Mouse (Mus musculus): ENCODE results near the gene Exd2. TPM values are rescaled to one million over a fixed set of nuclear protein-coding genes. Genes with fewer than 3 reads are reported as not detected.
A peak's percentile ranks its signal among the peaks of the same experiment; 100 is the strongest.

The Exd2 gene
- polyA plus RNA-seq (2014; fragmentation: Nextera tagmentation; extraction: Ambion mirVana) = 21.2 and 22.3 TPM in 2 replicates

DNA sequence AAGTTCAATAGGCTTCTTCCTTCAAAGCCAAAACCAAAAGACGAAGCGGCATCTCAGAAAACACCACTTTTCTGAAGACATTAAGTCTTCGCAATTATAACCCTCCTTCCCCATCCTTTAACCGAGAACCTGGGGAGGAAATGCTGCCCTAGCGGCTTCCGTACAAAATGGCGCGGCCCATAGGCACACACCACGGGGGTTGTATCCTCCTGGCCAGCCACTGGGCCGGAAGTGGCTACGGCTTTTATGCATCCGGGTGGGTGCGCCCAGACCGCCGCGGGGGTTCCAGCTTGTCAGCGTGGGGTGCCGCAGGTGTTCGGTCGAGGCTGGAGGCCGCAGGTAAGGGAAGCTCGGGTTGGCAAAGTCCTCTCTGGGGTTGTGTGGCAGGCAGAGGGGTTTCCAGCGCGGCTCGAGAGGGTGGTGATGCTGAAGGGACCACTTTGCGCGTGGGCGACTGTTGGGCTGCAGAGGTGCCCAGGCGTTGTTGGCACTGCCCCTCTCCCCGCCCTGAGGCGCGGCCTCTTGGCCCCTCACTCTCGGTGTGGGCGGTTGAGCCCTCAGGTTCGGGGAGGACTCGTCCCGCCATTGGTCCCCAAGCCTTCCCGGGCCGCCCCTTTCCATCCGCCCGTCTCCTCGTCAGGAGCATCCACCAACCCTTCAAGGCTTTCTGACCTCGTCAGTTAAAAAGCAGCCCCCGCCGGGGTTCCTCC, at the start of gene Exd2:
TSS of gene Exd2 (plus strand) at position 154 of the 710 bp plus-strand sequence.
- Histone ChIP-seq H3K36me3 (ENCODE audit: control insufficient read depth, insufficient read depth, low read length) (no peaks in the 10 kb centered on the region), H3K27me3 (ENCODE audit: control insufficient read depth, insufficient read depth, low read length) (no peaks in the 10 kb centered on the region), H3K4me3 (ENCODE audit: low read depth, low read length) (peak within 1 kb of the TSS; percentile 79), H3K27ac (ENCODE audit: low read depth, low read length) (peak within 1 kb of the TSS; percentile 67), H3K4me1 (ENCODE audit: control insufficient read depth, insufficient read depth, low read length) (no peaks in the 10 kb centered on the region), H3K9me3 (replicated peaks; ENCODE audit: control insufficient read depth, low read length) (no peaks in the 10 kb centered on the region), H3K4me2 (peak within 1 kb of the TSS; percentile 71), H3K9ac (ENCODE audit: low read depth, low read length) (peak within 1 kb of the TSS; percentile 88)
- peak; percentile 88 for ATAC-seq (replicated peaks; ENCODE audit: insufficient number of reproducible peaks, low FRiP score, low TSS enrichment)
- under 1% methylated on average over 45 of the region's 45 CpGs for WGBS (ENCODE audit: insufficient replicate concordance)

DNA sequence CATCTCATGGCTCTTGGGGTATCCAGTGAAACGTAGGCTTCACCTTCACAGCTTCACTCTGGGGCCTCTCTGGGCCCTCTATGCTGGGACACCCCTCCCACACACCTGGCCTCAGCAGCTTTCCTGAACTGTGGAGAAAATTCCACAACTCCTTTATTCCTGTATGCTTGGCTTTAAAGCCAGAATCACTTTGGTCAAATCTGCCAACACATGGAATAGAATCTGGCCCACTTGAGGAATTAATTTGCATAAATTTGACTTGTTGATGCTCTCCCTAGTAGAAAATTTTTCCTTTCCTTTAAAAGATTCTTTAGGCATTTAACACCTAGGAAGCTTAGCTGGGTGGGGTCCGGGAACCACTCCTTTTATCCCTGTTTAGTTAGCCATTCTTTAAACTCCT, 47.8 kb upstream of the Exd2 start:
- H3K27ac ChIP-seq (ENCODE audit: low read depth, low read length) = no peak overlapping the region
- 85% methylated on average over 2 of the region's 2 CpGs for WGBS (ENCODE audit: insufficient replicate concordance)
- no peaks in the 10 kb centered on the region for H3K4me1 ChIP-seq (ENCODE audit: control insufficient read depth, insufficient read depth, low read length)
- no peak overlapping the region for H3K4me2 ChIP-seq
- peaks cover 7% of the 10 kb centered on the region for H3K36me3 ChIP-seq (ENCODE audit: control insufficient read depth, insufficient read depth, low read length)
- no peaks in the 10 kb centered on the region for H3K9me3 ChIP-seq (replicated peaks; ENCODE audit: control insufficient read depth, low read length)
- H3K9ac ChIP-seq (ENCODE audit: low read depth, low read length) = no peak overlapping the region
- no peaks in the 10 kb centered on the region for H3K27me3 ChIP-seq (ENCODE audit: control insufficient read depth, insufficient read depth, low read length)
- no peak overlapping the region for H3K4me3 ChIP-seq (ENCODE audit: low read depth, low read length)
- ATAC-seq (replicated peaks; ENCODE audit: insufficient number of reproducible peaks, low FRiP score, low TSS enrichment) = no peak

DNA sequence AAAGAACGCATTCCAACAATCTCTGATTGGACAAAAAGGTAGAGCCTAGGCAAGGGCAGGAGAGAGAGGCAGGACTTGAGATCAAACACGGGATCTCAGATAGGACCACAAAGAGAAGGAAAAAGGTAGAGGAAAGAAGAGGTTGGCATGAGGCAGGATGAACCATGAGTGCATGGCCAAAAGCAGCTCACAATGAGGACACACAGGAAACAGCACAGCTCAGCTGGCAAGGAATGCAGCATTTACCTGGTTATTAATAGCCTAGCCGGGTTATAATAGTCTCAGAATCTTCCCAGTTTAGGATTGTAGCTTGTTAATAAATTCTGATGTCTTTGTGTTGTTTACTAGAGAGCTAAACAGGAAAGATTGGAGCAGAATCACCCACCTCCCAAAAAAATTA, 35.2 kb upstream of the Exd2 start:
- no peak overlapping the region for H3K27ac ChIP-seq (ENCODE audit: low read depth, low read length)
- H3K4me3 ChIP-seq (ENCODE audit: low read depth, low read length) = no peak overlapping the region
- H3K27me3 ChIP-seq (ENCODE audit: control insufficient read depth, insufficient read depth, low read length) = no peaks in the 10 kb centered on the region
- peaks cover 4% of the 10 kb centered on the region; the same call in 1 of the 2 replicates for H3K36me3 ChIP-seq (ENCODE audit: control insufficient read depth, insufficient read depth, low read length)
- H3K9me3 ChIP-seq (replicated peaks; ENCODE audit: control insufficient read depth, low read length) = no peaks in the 10 kb centered on the region
- H3K4me1 ChIP-seq (ENCODE audit: control insufficient read depth, insufficient read depth, low read length) = 0 out of 2 replicates have a peak, but pooled peaks cover 2% of the 10 kb centered on the region
- H3K9ac ChIP-seq (ENCODE audit: low read depth, low read length) = no peak overlapping the region
- 79% methylated on average over 3 of the region's 3 CpGs for WGBS (ENCODE audit: insufficient replicate concordance)
- no peak overlapping the region for H3K4me2 ChIP-seq
- ATAC-seq (replicated peaks; ENCODE audit: insufficient number of reproducible peaks, low FRiP score, low TSS enrichment) = no peak

DNA sequence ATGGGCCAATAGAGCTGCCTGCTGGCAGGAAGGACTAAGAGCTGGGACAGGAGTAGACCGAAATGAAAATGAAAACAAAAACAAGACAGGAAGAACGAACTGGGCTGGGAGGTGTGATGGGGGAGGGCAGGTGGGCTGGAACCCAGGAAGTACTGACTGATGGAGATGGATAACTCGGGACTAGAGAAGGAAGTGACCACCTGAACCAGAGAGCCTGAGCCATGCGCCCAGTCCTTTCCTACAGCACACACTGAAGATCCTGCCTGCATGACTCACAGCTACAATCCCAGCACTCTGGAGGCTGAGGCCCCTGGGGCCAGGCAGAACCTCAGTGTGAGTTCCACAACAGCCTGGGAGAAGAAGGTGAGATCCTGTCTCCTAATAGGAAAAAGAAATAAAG, 29.6 kb upstream of the Exd2 start:
- no peak overlapping the region for H3K4me2 ChIP-seq
- no peaks in the 10 kb centered on the region for H3K36me3 ChIP-seq (ENCODE audit: control insufficient read depth, insufficient read depth, low read length)
- no peak for ATAC-seq (replicated peaks; ENCODE audit: insufficient number of reproducible peaks, low FRiP score, low TSS enrichment)
- no peak overlapping the region for H3K4me3 ChIP-seq (ENCODE audit: low read depth, low read length)
- no peak overlapping the region for H3K9ac ChIP-seq (ENCODE audit: low read depth, low read length)
- H3K4me1 ChIP-seq (ENCODE audit: control insufficient read depth, insufficient read depth, low read length) = peaks cover 9% of the 10 kb centered on the region
- no peak overlapping the region for H3K27ac ChIP-seq (ENCODE audit: low read depth, low read length)
- H3K9me3 ChIP-seq (replicated peaks; ENCODE audit: control insufficient read depth, low read length) = no peaks in the 10 kb centered on the region
- 64% methylated on average over 4 of the region's 4 CpGs for WGBS (ENCODE audit: insufficient replicate concordance)
- H3K27me3 ChIP-seq (ENCODE audit: control insufficient read depth, insufficient read depth, low read length) = no peaks in the 10 kb centered on the region

DNA sequence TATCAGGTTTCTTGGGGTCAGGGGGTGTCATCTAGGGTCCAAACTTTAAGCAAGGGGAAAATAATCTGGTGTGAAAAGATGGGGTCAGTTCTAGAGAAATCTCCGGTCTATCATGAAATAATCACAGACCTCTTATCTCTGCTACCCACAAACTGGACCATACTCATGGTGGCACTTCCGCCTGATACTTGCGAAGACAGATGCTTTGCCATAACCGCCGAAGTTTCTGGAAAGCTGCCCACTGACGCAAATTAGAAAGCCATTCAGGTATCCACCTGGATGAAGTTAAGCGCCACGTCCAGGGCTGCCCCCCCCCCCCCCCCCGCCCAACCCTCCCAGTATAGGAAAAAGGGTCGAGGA, 28.3 kb upstream of the Exd2 start:
- no peak for ATAC-seq (replicated peaks; ENCODE audit: insufficient number of reproducible peaks, low FRiP score, low TSS enrichment)
- Histone ChIP-seq H3K4me3 (ENCODE audit: low read depth, low read length) (peak overlapping the region; percentile 75), H3K4me1 (ENCODE audit: control insufficient read depth, insufficient read depth, low read length) (peaks cover 9% of the 10 kb centered on the region), H3K4me2 (peak overlapping the region; percentile 67), H3K9ac (ENCODE audit: low read depth, low read length) (peak overlapping the region; percentile 95), H3K27ac (ENCODE audit: low read depth, low read length) (peak overlapping the region; percentile 96), H3K27me3 (ENCODE audit: control insufficient read depth, insufficient read depth, low read length) (no peaks in the 10 kb centered on the region), H3K36me3 (ENCODE audit: control insufficient read depth, insufficient read depth, low read length) (no peaks in the 10 kb centered on the region), H3K9me3 (replicated peaks; ENCODE audit: control insufficient read depth, low read length) (no peaks in the 10 kb centered on the region)
- 9% methylated on average over 8 of the region's 10 CpGs for WGBS (ENCODE audit: insufficient replicate concordance)

DNA sequence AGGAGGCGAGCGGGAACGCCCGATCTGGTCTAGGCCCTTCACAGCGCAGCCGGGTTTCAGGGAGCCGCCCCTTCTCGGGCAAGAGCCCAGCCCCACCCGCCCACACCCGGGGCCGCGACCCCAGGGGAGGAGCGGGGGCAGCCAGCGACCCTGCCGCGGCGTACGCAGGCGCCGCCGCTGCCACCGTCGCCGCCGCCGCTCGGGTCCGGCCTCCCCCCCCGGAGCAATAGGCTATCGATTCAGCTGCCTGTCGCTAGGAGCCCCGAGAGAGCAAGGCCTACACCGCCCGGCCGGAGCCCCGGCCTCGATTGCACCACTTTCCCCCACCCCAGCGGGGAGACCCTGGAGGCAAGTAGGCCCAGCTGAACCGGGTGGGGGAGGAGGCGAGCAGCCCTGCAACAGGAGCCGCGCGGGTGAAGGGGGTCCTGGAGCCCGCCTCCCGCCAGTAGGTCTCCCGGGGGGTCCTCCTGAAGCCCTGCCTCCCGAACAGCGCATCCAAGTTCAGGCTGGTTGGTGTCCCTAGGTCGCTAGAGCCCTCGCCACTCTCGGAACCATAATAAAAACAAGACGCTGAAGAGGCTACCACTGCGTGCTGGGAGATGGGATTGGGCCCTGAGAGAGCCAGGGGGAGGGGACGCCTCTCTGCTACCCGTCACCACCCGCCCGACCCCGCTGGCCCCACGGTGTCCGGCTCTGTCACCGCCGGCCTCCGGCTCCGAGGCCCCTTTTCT, 27.8 kb upstream of the Exd2 start:
- peak; percentile 68 for ATAC-seq (replicated peaks; ENCODE audit: insufficient number of reproducible peaks, low FRiP score, low TSS enrichment)
- WGBS (ENCODE audit: insufficient replicate concordance) = under 1% methylated on average over 43 of the region's 64 CpGs

DNA sequence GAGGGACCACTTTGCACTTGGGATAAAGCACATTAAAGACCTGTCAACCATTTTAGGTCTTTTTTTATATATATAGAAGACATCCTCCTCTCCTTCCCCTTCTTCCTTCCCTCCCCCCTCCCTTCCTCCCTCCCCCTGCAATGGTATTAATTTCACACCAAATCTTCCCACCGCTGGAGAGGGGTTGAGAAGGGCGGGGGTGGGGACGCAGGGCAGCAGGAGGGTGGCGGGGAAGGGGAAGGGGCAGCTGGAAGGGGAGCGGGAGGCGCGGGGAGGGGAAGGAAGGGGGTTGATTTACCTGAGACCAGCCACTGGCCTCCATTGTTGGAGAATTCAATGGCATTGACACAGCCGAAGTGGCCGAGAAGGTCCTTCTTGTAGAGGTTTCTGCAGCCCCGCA, 27.0 kb upstream of the Exd2 start:
- peak overlapping the region; percentile 75 for H3K4me3 ChIP-seq (ENCODE audit: low read depth, low read length)
- no peaks in the 10 kb centered on the region for H3K27me3 ChIP-seq (ENCODE audit: control insufficient read depth, insufficient read depth, low read length)
- H3K9ac ChIP-seq (ENCODE audit: low read depth, low read length) = peak overlapping the region; percentile 95
- WGBS (ENCODE audit: insufficient replicate concordance) = 0% methylated on average over 9 of the region's 10 CpGs
- H3K9me3 ChIP-seq (replicated peaks; ENCODE audit: control insufficient read depth, low read length) = no peaks in the 10 kb centered on the region
- H3K4me2 ChIP-seq = peak overlapping the region; percentile 67
- H3K4me1 ChIP-seq (ENCODE audit: control insufficient read depth, insufficient read depth, low read length) = peaks cover 9% of the 10 kb centered on the region
- no peak for ATAC-seq (replicated peaks; ENCODE audit: insufficient number of reproducible peaks, low FRiP score, low TSS enrichment)
- H3K27ac ChIP-seq (ENCODE audit: low read depth, low read length) = peak overlapping the region; percentile 96
- no peaks in the 10 kb centered on the region for H3K36me3 ChIP-seq (ENCODE audit: control insufficient read depth, insufficient read depth, low read length)

More for the DNA sequence above, 27.8 kb upstream of the Exd2 start:
- H3K27me3 ChIP-seq (ENCODE audit: control insufficient read depth, insufficient read depth, low read length) = no peaks in the 10 kb centered on the region
- peaks cover 9% of the 10 kb centered on the region for H3K4me1 ChIP-seq (ENCODE audit: control insufficient read depth, insufficient read depth, low read length)
- H3K9me3 ChIP-seq (replicated peaks; ENCODE audit: control insufficient read depth, low read length) = no peaks in the 10 kb centered on the region
- peak overlapping the region; percentile 96 for H3K27ac ChIP-seq (ENCODE audit: low read depth, low read length)
- H3K36me3 ChIP-seq (ENCODE audit: control insufficient read depth, insufficient read depth, low read length) = no peaks in the 10 kb centered on the region
- peak overlapping the region; percentile 67 for H3K4me2 ChIP-seq
- peak overlapping the region; percentile 75 for H3K4me3 ChIP-seq (ENCODE audit: low read depth, low read length)
- peak overlapping the region; percentile 95 for H3K9ac ChIP-seq (ENCODE audit: low read depth, low read length)

DNA sequence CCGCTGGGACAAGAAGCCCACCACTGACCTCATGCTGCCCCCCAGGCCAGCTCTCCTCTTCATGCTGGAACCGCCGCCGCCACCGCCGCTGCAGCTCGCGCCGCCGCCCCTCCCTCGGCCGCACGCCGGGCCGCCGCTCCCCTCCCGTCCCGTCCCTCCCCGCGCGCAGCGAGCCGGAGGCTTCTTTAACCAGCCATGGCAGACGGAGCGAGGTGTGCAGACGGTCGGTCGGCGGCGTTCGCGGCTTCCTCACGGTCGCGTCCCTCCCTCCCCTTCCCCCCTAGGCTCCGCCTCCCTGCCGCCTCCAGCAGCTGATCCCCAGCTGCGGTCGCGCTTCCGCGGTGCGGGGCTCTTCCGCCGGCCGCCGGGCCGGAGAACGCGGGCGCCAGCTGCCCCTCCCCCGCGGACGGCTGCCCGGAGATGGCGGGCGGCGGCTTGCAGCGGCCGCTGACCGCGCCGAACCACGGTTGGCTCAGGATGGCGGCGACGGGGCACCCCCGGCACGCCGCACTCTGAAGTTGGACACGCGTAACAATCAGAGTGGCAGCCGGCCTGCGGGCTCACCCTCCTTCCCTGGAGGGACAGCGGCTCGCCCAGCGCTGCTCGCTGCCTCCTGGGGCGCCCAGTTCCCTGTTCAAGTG, 26.4 kb upstream of the Exd2 start, which contains the start of gene Dcaf5:
TSS of gene Dcaf5 (minus strand) at position 266 of the 641 bp plus-strand sequence.
- peak within 1 kb of the TSS; percentile 75 for H3K4me3 ChIP-seq (ENCODE audit: low read depth, low read length)
- H3K9me3 ChIP-seq (replicated peaks; ENCODE audit: control insufficient read depth, low read length) = no peaks in the 10 kb centered on the region
- no peaks in the 10 kb centered on the region for H3K36me3 ChIP-seq (ENCODE audit: control insufficient read depth, insufficient read depth, low read length)
- H3K4me1 ChIP-seq (ENCODE audit: control insufficient read depth, insufficient read depth, low read length) = peaks cover 9% of the 10 kb centered on the region
- ATAC-seq (replicated peaks; ENCODE audit: insufficient number of reproducible peaks, low FRiP score, low TSS enrichment) = peak; percentile 77
- peak within 1 kb of the TSS; percentile 95 for H3K9ac ChIP-seq (ENCODE audit: low read depth, low read length)
- H3K27ac ChIP-seq (ENCODE audit: low read depth, low read length) = peak within 1 kb of the TSS; percentile 96
- no peaks in the 10 kb centered on the region for H3K27me3 ChIP-seq (ENCODE audit: control insufficient read depth, insufficient read depth, low read length)
- WGBS (ENCODE audit: insufficient replicate concordance) = under 1% methylated on average over 65 of the region's 79 CpGs
- peak within 1 kb of the TSS; percentile 67 for H3K4me2 ChIP-seq
